Mouse (Mus musculus): ENCODE measurements around the gene Rack1. TPM values are rescaled to one million over a fixed set of nuclear protein-coding genes. Genes with fewer than 3 reads are reported as not detected.
"Not testable (repeated sequence)": the region's sequence is repeated elsewhere in the genome, so short reads cannot be mapped to it uniquely, and the experiment has no call there.

Gene Rack1
- total RNA-seq (2018; cell fraction: chromatin; rRNA removed), result 100 to 1,000 TPM in 23 of 26 experiments, 10 to 100 TPM in 3; 65.6 to 268 (median 152) TPM
- total RNA-seq (2018; cell fraction: cytosol; rRNA removed), result 100 to 1,000 TPM; 274 to 584 (median 379) TPM
- total RNA-seq (2018; cell fraction: nucleus; rRNA removed), result 100 to 1,000 TPM; 112 to 309 (median 144) TPM
- polyA plus RNA-seq (2018), result 321 to 741 TPM (median 672 TPM) in 3 replicates

DNA sequence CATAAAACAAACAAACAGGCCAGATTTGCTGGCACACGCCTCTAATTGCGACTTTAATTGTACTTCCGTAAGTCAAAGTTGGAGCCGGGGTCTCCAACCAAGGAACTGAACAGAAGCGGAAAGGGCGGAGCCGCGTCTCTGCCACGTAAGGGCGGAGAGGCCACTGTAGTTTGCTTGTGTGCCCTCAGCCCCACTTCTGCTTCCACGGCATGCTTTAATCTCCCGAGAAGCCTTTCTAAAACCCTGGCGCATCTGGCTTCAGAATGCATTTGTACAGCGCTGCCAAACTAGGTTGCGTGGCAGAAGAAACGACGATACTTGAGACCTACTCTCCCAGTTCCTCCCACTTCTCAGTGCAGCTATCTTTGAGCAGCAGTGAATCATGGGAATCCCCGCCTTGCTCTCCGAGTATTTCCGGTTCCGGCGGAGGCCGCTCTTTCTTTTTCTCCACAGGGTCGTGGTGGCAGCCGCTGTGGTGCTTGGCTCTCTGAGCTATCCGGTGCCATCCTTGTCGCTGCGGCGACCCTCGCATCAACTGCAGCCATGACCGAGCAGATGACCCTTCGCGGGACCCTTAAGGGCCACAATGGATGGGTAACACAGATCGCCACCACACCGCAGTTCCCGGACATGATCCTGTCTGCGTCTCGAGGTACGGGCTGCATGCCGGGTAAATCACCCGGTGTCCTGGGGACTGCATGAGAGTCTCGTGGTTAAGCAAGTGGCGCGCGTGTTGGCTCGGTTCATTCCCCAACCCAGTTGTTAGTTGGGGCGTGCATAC, at the start of gene Rack1:
TSS of gene Rack1 (plus strand) at position 412 of the 781 bp plus-strand sequence.
- H3K79me2 ChIP-seq (ENCODE audit: inconsistent target), result peaks cover 65% of the 10 kb centered on the region
- H3K36me3 ChIP-seq (ENCODE audit: inconsistent target), result peaks cover 36% of the 10 kb centered on the region
- H3K27ac ChIP-seq, result peak within 1 kb of the TSS; percentile 93
- under 1% methylated on average over 47 of the region's 47 CpGs for WGBS (ENCODE audit: missing documents)
- H3K4me3 ChIP-seq (ENCODE audit: inconsistent target), result peak within 1 kb of the TSS; percentile 92

DNA sequence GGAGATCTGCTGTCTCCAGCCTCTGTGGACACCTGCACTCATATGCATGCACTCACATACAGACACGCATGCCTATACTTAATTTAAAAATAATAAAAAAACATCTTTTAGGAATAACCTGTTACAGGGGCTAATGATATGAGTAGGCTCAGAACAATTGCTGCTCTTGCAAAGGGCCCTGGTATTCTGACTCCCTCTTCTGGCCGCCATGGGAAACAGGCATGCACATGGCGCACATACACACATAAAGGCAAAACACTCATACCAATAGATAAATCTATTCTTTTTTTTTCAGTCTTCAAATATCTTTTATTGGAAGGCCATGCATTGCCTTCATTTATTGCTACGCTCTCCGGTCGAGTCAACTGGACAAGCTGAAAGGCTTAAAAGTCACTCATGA, 49.7 kb upstream of the Rack1 start:
- H3K4me3 ChIP-seq (ENCODE audit: inconsistent target), result no peak overlapping the region
- H3K36me3 ChIP-seq (ENCODE audit: inconsistent target), result no peaks in the 10 kb centered on the region
- no peak overlapping the region for H3K27ac ChIP-seq
- 90% methylated on average over 6 of the region's 6 CpGs for WGBS (ENCODE audit: missing documents)
- H3K79me2 ChIP-seq (ENCODE audit: inconsistent target), result no peaks in the 10 kb centered on the region

DNA sequence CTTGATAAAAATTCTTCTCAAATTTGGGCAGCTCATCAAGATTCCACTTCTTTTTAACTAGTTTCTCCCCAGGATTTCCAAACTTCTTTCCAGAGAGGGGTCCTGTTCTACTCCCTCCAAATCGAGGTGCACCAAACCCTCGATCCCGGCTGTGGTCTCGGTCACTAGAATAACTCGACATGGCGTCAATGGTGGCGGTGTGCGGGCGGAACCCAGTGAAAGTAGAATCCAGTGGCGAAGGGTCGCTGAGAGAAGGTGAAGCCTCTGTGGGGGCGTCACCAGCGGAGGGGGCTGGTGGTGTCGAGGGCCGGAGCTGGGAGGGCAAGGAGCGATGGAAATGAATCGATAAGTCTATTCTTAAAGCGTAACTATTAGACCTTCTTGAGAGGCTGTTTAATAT, 46.6 kb upstream of the Rack1 start:
- not testable (repeated sequence) for H3K4me3 ChIP-seq (ENCODE audit: inconsistent target); H3K79me2 ChIP-seq (ENCODE audit: inconsistent target); H3K36me3 ChIP-seq (ENCODE audit: inconsistent target); H3K27ac ChIP-seq
- WGBS (ENCODE audit: missing documents), result 90% methylated on average over 15 of the region's 18 CpGs

DNA sequence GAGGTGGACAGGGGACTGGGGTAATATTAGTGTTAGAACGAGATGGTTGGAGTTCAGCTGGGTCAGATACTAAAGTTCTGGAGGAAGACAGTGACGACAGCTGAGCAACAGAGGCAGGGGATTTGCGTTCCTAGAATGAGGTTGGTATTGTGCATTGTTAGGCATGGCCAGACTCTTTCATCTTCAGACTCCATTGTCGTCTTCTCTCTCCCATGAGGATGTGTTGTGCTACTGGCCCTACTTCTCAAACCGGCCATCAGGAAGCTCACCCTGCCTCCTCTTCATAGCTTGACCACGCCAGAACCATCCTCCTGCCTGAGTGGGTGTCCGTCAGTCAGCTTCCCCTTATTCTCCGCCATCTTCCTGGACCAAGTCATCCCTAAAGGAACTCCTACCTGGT, 41.1 kb upstream of the Rack1 start:
- no peak overlapping the region for H3K27ac ChIP-seq
- WGBS (ENCODE audit: missing documents), result 83% methylated on average over 8 of the region's 8 CpGs
- no peaks in the 10 kb centered on the region for H3K36me3 ChIP-seq (ENCODE audit: inconsistent target)
- no peaks in the 10 kb centered on the region for H3K79me2 ChIP-seq (ENCODE audit: inconsistent target)
- H3K4me3 ChIP-seq (ENCODE audit: inconsistent target), result no peak overlapping the region

DNA sequence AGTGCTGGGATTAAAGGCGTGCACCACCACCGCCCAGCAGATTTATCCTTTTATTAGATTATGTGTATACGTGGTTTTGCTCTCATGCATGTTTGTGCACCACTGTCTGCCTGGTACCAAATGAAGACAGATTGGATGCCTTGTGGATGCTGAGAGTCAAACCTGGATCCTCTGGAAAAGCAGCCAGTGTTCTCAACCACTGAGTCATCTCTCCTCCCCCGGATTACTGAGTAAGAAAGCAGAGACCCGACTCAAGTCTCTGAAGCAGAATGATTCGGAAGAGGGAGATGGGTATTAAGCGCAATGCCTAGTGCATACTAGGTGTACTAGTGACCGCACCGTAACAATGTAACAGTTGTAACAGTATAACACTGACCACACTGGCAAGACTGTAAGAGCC, 36.0 kb upstream of the Rack1 start:
- 93% methylated on average over 9 of the region's 9 CpGs for WGBS (ENCODE audit: missing documents)
- no peaks in the 10 kb centered on the region for H3K79me2 ChIP-seq (ENCODE audit: inconsistent target)
- no peak overlapping the region for H3K4me3 ChIP-seq (ENCODE audit: inconsistent target)
- H3K27ac ChIP-seq, result no peak overlapping the region
- H3K36me3 ChIP-seq (ENCODE audit: inconsistent target), result no peaks in the 10 kb centered on the region

DNA sequence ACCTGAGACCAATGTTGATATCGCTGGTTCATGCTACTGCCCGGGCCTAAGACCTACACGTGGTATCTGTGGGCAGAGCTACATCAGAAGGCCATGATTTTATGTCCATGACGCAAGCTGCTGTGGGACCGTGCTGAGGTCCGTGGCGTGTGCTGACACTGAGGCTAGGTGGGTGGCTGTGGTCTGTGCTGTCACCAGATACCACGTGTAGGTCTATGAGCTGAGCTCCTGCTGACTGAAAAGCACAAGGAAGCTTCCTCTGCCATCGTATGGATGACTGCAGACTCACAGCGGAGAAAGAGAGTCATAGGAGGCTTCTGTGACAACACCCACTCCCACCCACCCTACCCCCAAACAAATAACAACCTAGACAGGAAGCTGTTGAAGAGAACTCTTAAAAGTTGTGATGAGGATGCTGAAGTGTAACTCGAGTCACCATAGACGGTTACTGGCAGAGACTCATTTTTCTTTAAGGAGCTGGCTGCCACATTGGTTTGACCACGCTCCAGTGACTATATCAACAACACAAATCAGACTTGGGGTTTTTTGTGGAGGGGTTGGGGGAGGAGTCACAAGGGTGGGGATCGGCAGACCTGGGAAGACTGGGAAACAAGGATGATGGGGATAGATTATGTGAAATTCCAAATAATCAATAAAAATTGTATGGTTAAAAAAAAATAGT, 32.8 kb upstream of the Rack1 start:
- Histone ChIP-seq H3K79me2 (ENCODE audit: inconsistent target) (no peaks in the 10 kb centered on the region), H3K27ac (no peak overlapping the region), H3K4me3 (ENCODE audit: inconsistent target) (no peak overlapping the region), H3K36me3 (ENCODE audit: inconsistent target) (no peaks in the 10 kb centered on the region)
- 81% methylated on average over 14 of the region's 14 CpGs for WGBS (ENCODE audit: missing documents)

DNA sequence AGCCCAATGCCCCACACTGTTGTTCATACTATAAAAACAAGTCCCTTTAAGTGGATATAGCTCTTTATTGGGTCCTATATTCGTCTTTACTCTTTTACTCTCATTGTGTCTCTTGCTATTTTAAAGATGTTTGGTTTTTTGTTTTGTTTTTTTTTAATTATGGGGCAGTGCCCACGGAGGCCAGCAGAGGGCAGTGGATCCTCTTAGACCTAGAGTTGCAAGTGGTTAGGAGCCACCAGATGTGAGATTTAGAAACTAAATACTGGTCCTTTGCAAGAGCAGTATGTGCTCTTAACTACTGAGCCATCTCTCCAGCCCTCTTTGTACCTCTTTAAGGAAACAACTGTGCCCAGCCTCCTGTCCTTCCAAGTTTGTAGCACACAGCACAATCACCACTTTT, 28.4 kb upstream of the Rack1 start:
- no peaks in the 10 kb centered on the region for H3K36me3 ChIP-seq (ENCODE audit: inconsistent target)
- 0% methylated on average over 2 of the region's 2 CpGs for WGBS (ENCODE audit: missing documents)
- no peak overlapping the region for H3K4me3 ChIP-seq (ENCODE audit: inconsistent target)
- H3K79me2 ChIP-seq (ENCODE audit: inconsistent target), result no peaks in the 10 kb centered on the region
- H3K27ac ChIP-seq, result no peak overlapping the region

DNA sequence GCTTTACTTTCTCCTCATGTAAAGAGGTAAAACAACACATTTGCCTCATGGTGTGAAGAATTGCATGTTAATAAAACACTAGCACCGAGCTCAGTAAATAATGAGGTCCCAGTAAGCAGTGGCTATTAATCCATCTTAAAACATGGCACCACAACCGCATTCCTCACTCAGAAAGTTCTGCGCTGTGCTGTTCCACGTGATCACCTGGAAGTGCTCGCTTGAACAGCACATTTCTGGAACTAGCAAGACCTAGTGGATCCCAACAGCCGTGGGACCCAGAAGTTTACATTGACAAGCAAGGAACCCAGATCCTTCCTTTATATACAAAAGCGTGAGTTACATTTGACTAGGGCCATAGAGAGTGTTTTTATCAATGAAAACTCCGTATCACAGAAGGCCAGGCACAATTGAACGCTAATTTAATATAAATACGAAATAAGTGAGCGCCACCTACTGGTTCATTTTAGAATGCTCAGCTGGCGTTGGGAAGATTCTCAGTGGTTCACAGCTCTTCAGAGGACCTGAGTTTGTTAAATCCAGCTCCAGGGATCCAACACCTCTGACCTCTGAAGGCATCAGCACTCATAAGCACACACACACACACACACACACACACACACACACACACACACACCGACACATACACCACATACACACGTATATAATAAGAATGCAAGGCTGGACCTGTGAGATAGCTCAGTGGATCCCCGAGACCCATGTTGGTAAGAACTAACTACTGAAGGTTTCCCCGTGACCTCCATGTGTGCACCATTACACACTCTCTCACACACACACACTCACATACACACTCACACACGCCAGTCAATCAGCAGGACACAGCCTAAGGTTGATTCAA, 25.5 kb upstream of the Rack1 start:
- Histone ChIP-seq H3K4me3 (ENCODE audit: inconsistent target) (no peak overlapping the region), H3K27ac (no peak overlapping the region), H3K79me2 (ENCODE audit: inconsistent target) (no peaks in the 10 kb centered on the region), H3K36me3 (ENCODE audit: inconsistent target) (no peaks in the 10 kb centered on the region)
- 36% methylated on average over 15 of the region's 17 CpGs for WGBS (ENCODE audit: missing documents)

DNA sequence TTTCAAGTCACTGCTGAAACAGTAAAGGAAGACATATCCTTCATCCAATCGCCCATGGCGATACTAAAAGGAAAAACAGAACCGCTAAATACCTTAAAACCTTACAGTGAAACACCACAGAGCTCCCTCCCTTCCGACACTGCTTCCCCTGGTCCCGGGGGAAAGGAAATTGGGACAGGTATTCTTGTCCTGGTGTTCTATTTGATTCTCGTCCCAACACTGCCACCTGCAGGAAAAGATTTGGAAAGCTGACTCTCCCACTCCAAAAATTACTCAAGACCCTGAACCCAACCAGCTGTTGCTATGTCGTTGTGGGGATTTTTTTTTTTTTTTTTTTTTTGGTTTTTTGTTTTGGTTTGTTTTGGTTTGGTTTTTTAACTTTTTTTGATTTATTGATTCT, 24.6 kb upstream of the Rack1 start:
- H3K79me2 ChIP-seq (ENCODE audit: inconsistent target), result no peaks in the 10 kb centered on the region
- no peak overlapping the region for H3K27ac ChIP-seq
- 10% methylated on average over 7 of the region's 7 CpGs for WGBS (ENCODE audit: missing documents)
- no peaks in the 10 kb centered on the region for H3K36me3 ChIP-seq (ENCODE audit: inconsistent target)
- H3K4me3 ChIP-seq (ENCODE audit: inconsistent target), result no peak overlapping the region

DNA sequence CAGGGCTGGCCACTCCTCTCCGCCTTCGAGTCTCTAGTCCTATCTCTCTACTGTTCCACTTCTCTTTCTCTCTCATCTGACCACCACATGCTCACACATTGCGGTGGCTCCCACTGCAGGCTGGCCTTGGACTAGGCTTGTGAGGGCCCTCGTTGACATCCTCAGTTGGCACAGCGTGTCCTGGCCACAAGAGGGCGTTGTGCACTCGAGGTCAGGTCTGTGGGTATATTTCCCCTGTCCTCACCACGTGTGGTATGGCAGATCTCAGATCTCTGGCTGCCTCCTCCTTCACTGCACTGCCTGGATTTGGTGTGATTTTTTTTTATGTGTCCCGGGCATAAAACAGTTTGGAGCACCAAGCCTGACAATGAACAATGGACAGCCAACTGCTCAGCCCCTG, 23.5 kb upstream of the Rack1 start:
- no peak overlapping the region for H3K27ac ChIP-seq
- H3K79me2 ChIP-seq (ENCODE audit: inconsistent target), result no peaks in the 10 kb centered on the region
- WGBS (ENCODE audit: missing documents), result 32% methylated on average over 9 of the region's 9 CpGs
- no peak overlapping the region for H3K4me3 ChIP-seq (ENCODE audit: inconsistent target)
- H3K36me3 ChIP-seq (ENCODE audit: inconsistent target), result no peaks in the 10 kb centered on the region

DNA sequence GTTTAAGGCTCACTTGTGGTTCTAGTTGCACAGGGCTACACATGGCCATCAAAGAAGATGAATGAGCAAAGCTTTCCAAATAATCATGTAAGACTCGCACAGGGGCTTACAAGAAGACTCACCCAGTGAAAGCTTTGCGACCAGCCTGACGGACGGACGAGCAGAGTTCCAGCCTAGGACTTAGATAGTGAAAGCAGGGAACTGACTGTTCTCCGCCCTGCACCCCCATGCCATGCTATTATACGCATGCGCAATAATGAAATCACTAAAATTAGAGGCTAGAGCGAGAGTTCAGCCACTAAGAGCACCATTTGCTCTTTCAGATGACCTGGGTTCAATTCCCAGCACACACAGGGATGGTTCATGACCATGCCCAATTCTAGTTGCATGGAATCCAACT, 22.8 kb upstream of the Rack1 start:
- no peaks in the 10 kb centered on the region for H3K79me2 ChIP-seq (ENCODE audit: inconsistent target)
- no peak overlapping the region for H3K27ac ChIP-seq
- 94% methylated on average over 9 of the region's 9 CpGs for WGBS (ENCODE audit: missing documents)
- no peaks in the 10 kb centered on the region for H3K36me3 ChIP-seq (ENCODE audit: inconsistent target)
- H3K4me3 ChIP-seq (ENCODE audit: inconsistent target), result no peak overlapping the region

DNA sequence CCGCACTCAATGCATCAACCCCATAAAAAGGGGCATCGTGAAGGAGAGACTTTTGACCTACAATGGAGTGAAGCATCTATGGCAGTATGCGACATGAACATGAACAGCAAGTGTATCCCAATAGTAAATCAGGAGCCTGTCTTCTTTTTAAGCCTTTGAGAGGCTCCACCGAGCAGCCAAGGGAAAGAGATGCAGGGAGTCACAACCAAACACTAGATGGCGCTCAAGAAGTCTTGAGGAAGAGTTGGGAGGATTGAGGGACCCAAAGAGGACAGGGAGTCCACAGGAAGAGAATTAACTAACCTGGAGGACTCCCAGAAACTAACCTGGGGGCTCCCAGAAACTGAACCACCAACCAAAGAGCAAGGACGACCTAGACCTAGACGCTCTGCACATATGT, 20.7 kb upstream of the Rack1 start:
- Histone ChIP-seq H3K36me3 (ENCODE audit: inconsistent target) (no peaks in the 10 kb centered on the region), H3K79me2 (ENCODE audit: inconsistent target) (no peaks in the 10 kb centered on the region), H3K27ac (no peak overlapping the region), H3K4me3 (ENCODE audit: inconsistent target) (no peak overlapping the region)
- 44% methylated on average over 7 of the region's 7 CpGs for WGBS (ENCODE audit: missing documents)

DNA sequence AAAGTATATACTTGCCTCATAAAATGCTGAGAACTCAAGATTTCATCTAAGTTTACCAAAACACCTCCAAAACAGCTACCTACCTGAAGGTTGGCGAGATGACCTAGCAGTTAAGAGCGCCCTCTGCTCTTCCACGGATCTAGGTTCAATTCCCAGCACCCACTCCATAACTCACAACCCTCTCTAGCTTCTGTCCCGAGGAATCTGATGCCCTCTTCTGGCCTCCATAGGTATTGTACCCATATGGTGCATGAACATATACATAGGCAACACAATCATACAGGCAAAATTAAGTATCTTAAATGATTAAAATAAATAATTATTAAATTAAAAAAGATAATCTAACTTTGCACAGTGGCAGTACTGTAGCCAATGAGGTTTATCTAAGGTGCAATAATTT, 17.9 kb upstream of the Rack1 start:
- Histone ChIP-seq H3K79me2 (ENCODE audit: inconsistent target) (no peaks in the 10 kb centered on the region), H3K36me3 (ENCODE audit: inconsistent target) (no peaks in the 10 kb centered on the region), H3K4me3 (ENCODE audit: inconsistent target) (no peak overlapping the region), H3K27ac (no peak overlapping the region)
- 90% methylated on average over 4 of the region's 4 CpGs for WGBS (ENCODE audit: missing documents)

DNA sequence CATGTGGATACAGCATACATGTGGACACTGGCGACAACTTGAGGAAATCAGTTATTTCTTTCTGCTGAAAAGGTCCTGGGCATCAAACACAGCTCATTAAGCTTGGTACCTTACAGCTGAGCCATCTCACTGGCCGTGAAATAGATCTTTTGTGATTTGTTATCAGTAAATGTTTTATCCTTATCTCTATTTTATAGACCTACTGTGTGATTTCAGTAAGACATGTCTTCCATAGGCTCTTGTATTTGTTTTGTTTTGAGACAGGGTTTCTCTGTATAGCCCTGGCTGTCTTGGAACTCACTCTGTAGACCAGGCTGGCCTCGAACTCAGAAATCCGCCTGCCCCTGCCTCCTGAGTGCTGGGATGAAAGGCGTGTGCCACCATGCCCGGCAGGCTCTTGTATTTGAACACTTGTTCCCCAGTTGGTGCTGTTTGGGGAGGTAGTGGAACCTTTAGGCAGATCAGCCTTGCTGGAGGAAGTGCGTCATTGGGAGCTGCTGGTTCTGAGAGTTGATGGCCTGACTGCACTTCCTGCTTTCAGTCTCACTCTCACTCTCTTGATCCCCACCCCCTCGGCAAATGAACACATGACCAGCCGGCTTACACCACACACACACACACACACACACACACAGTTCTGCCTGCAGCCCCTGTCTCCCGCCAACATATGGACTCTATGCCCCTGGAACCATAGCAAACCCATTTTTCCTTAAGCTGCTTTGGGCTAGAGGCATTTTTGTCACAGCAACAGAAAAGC, 12.5 kb upstream of the Rack1 start:
- peak overlapping the region; percentile 29 for H3K4me3 ChIP-seq (ENCODE audit: inconsistent target)
- peak overlapping the region; percentile 78 for H3K27ac ChIP-seq
- H3K36me3 ChIP-seq (ENCODE audit: inconsistent target), result no peaks in the 10 kb centered on the region
- 30% methylated on average over 10 of the region's 10 CpGs for WGBS (ENCODE audit: missing documents)
- H3K79me2 ChIP-seq (ENCODE audit: inconsistent target), result no peaks in the 10 kb centered on the region

Data from macrophage (primary cell).